Mouse (Mus musculus): ENCODE results near the gene Ptpdc1. TPM values are rescaled to one million over a fixed set of nuclear protein-coding genes. Genes with fewer than 3 reads are reported as not detected.

Ptpdc1 gene
- polyA plus RNA-seq, 1 experiment from 2014 or later, result 3.1 TPM

GRCm38 (mm10) chr13:48531448-48531847, 94.0 kb downstream of the Ptpdc1 start:
- H3K36me3 ChIP-seq (ENCODE audit: control insufficient read depth, insufficient read depth, low read length), result no peaks in the 10 kb centered on the region
- no peak overlapping the region for H3K4me2 ChIP-seq (replicated peaks; ENCODE audit: low read depth)
- H3K27ac ChIP-seq (replicated peaks), result no peak overlapping the region
- DNase-seq (ENCODE audit: low spot score) (no peak), ATAC-seq (ENCODE audit: low FRiP score, low TSS enrichment) (no peak)
- no peak for TF ChIP-seq EP300 (optimal IDR thresholded peaks at IDR 0.05)
- H3K27me3 ChIP-seq (ENCODE audit: control insufficient read depth, insufficient read depth, low read length), result no peaks in the 10 kb centered on the region
- no peak overlapping the region for H3K4me3 ChIP-seq (ENCODE audit: low read depth, low read length)
- 74% methylated on average over 2 of the region's 2 CpGs for WGBS
- H3K9me3 ChIP-seq (ENCODE audit: control insufficient read depth, low read length), result no peaks in the 10 kb centered on the region
- no peaks in the 10 kb centered on the region for H3K4me1 ChIP-seq (replicated peaks; ENCODE audit: control insufficient read depth, insufficient read depth)
- H3K9ac ChIP-seq (ENCODE audit: low read length), result no peak overlapping the region

- no peaks in the 10 kb centered on the region for H3K27me3 ChIP-seq (ENCODE audit: control insufficient read depth, insufficient read depth, low read length)
- WGBS, result 33% methylated on average over 2 of the region's 2 CpGs
- H3K4me1 ChIP-seq (replicated peaks; ENCODE audit: control insufficient read depth, insufficient read depth), result no peaks in the 10 kb centered on the region
- TF ChIP-seq CTCF (IDR thresholded peaks at IDR 0.05; ENCODE audit: low read depth) (no peak), EP300 (optimal IDR thresholded peaks at IDR 0.05) (no peak)
- DNase-seq (ENCODE audit: low spot score) (no peak), ATAC-seq (ENCODE audit: low FRiP score, low TSS enrichment) (no peak)
- H3K9me3 ChIP-seq (ENCODE audit: control insufficient read depth, low read length), result no peaks in the 10 kb centered on the region
- no peak overlapping the region for H3K27ac ChIP-seq (replicated peaks)
- H3K4me3 ChIP-seq (ENCODE audit: low read depth, low read length), result no peak overlapping the region
- H3K9ac ChIP-seq (ENCODE audit: low read length), result no peak overlapping the region
- H3K4me2 ChIP-seq (replicated peaks; ENCODE audit: low read depth), result no peak overlapping the region
- no peaks in the 10 kb centered on the region for H3K36me3 ChIP-seq (ENCODE audit: control insufficient read depth, insufficient read depth, low read length)
These were observed 94.8 kb downstream of the Ptpdc1 start for GRCm38 (mm10) chr13:48530685-48531084.

GRCm38 (mm10) chr13:48529028-48529427, 96.4 kb downstream of the Ptpdc1 start:
- H3K9ac ChIP-seq (ENCODE audit: low read length), result no peak overlapping the region
- no peaks in the 10 kb centered on the region for H3K9me3 ChIP-seq (ENCODE audit: control insufficient read depth, low read length)
- no peak overlapping the region for H3K4me2 ChIP-seq (replicated peaks; ENCODE audit: low read depth)
- 40% methylated on average over 2 of the region's 2 CpGs for WGBS
- H3K4me1 ChIP-seq (replicated peaks; ENCODE audit: control insufficient read depth, insufficient read depth), result no peaks in the 10 kb centered on the region
- TF ChIP-seq CTCF (IDR thresholded peaks at IDR 0.05; ENCODE audit: low read depth) (no peak), EP300 (optimal IDR thresholded peaks at IDR 0.05) (no peak)
- no peak overlapping the region for H3K4me3 ChIP-seq (ENCODE audit: low read depth, low read length)
- no peaks in the 10 kb centered on the region for H3K36me3 ChIP-seq (ENCODE audit: control insufficient read depth, insufficient read depth, low read length)
- no peak for DNase-seq (ENCODE audit: low spot score)
- ATAC-seq (ENCODE audit: low FRiP score, low TSS enrichment), result no peak
- H3K27ac ChIP-seq (replicated peaks), result no peak overlapping the region
- H3K27me3 ChIP-seq (ENCODE audit: control insufficient read depth, insufficient read depth, low read length), result no peaks in the 10 kb centered on the region

- H3K27me3 ChIP-seq (ENCODE audit: control insufficient read depth, insufficient read depth, low read length), result no peaks in the 10 kb centered on the region
- no peak overlapping the region for H3K4me2 ChIP-seq (replicated peaks; ENCODE audit: low read depth)
- H3K27ac ChIP-seq (replicated peaks), result no peak overlapping the region
- TF ChIP-seq CTCF (IDR thresholded peaks at IDR 0.05; ENCODE audit: low read depth) (peak; percentile 96), EP300 (optimal IDR thresholded peaks at IDR 0.05) (no peak)
- H3K36me3 ChIP-seq (ENCODE audit: control insufficient read depth, insufficient read depth, low read length), result no peaks in the 10 kb centered on the region
- DNase-seq (ENCODE audit: low spot score), result peak; percentile 61
- H3K9me3 ChIP-seq (ENCODE audit: control insufficient read depth, low read length), result no peaks in the 10 kb centered on the region
- H3K9ac ChIP-seq (ENCODE audit: low read length), result no peak overlapping the region
- peak; percentile 79 for ATAC-seq (ENCODE audit: low FRiP score, low TSS enrichment)
- H3K4me1 ChIP-seq (replicated peaks; ENCODE audit: control insufficient read depth, insufficient read depth), result no peaks in the 10 kb centered on the region
- no peak overlapping the region for H3K4me3 ChIP-seq (ENCODE audit: low read depth, low read length)
- 54% methylated on average over 15 of the region's 15 CpGs for WGBS
These were observed 97.2 kb downstream of the Ptpdc1 start for GRCm38 (mm10) chr13:48528123-48528871.

MicroRNA genes within 50 kb of the gene (microRNA counts, 519-probe panel; counts per million panel counts)
- 7,672 counts per million, percentile 97 among the panel's probes with 10 or more counts for microRNA mmu-let-7a
- 7,758 counts per million, percentile 99 among the panel's probes with 10 or more counts for microRNA mmu-let-7d
- microRNA mmu-let-7f, result 6,934 counts per million, percentile 89 among the panel's probes with 10 or more counts

Small RNA genes within 50 kb of the gene (microRNA-seq; reads per million reads assigned to microRNA genes)
- gene Gm24111, result not detected
- gene Mirlet7a-1, result 163 reads per million, percentile 49 among the genes with 10 or more reads in this experiment
- gene Mirlet7d, result 14,366 reads per million, percentile 95 among the genes with 10 or more reads in this experiment
- not detected for gene Mirlet7f-1

Other genes with a start within 250 kb of the Ptpdc1 start
- 1.3 and 1.9 TPM in 2 replicates for gene Zfp169, start 112.2 kb downstream of the Ptpdc1 start, polyA plus RNA-seq (2015; fragmentation: Nextera tagmentation; extraction: Ambion mirVana)
- 0.36 and 0.56 TPM in 2 replicates for gene A830005F24Rik, start 112.1 kb downstream of the Ptpdc1 start, polyA plus RNA-seq (2015; fragmentation: Nextera tagmentation; extraction: Ambion mirVana)
- gene Barx1, start 37.3 kb upstream of the Ptpdc1 start, polyA plus RNA-seq (2015; fragmentation: Nextera tagmentation; extraction: Ambion mirVana), result 164 and 201 TPM in 2 replicates
- 2.7 and 2.9 TPM in 2 replicates for gene Phf2, start 245.5 kb upstream of the Ptpdc1 start, polyA plus RNA-seq (2015; fragmentation: Nextera tagmentation; extraction: Ambion mirVana)